Mouse (Mus musculus) left cerebral cortex, postnatal 25 days (tissue): ENCODE measurements around the gene Arid4b. TPM values are rescaled to one million over a fixed set of nuclear protein-coding genes. Genes with fewer than 3 reads are reported as not detected.
"Not testable (repeated sequence)": the region's sequence is repeated elsewhere in the genome, so short reads cannot be mapped to it uniquely, and the experiment has no call there.

Source experiments
- DNase-seq, 2 experiments: peaks; one replicate each; pipeline ENCODE4 v3.0.0; 2022; ENCODE audit warnings: low spot score in 2 of 2, mixed read lengths in 1 of 2
- intact Hi-C: fragments of 180-260 bp; cut with DNase I; formaldehyde crosslinking; loops from one replicate; pipeline ENCODE4 v1.15.1; 2025
- total RNA-seq, 2 experiments: library from RNA; stranded (reverse); gene quantifications; 2 replicates each; pipeline ENCODE4 v1.2.3; 2021

Arid4b gene
- total RNA-seq = 10 to 100 TPM; 46.1 to 50.5 TPM

DNA sequence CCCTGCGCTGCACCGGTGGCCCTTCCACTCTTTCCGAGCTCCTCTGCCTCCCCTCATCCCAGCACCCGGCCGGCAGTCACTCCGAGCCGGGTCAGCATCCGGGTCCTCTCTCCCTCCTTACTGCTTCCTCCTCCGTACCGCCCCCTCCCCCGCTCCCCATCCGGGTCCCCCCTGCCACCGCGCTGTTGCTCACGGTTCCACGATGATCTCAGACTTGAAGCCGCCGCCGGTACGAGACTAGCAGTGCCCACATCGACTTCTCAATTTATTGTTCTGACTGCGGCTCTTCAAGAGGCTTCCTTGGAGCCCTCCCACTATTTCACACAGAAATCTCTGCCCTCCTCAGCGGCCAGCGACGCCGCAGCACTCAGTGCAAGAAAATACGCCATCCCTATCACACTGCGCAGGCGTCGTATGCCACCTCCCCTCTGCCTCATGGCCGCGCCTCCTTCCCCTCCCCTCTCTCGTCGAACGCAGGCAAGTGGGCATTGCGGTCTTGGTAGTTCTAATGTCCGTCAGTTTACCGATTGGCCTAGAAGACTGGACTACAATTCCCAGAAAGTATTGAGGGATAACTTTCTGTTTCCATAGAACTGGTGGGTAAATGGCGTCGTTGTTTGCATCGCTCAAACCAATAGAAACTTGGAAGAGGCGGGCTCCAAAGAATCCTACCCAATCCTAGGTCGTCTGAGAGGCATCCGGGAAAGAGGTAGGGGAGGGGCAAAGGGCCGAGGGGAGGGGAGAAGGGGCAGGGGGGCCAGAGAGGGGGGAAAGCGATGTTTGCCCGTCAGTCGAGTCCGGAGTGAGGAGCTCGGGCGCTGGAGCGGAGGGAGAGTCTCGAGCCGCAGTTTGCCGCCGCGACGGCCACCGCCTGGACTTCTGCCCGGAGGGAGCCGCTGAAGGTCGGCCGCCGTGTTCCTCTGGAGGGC lies at the start of gene Arid4b, which contains the start of gene Ggps1:
Arid4b (plus strand) TSS at position 220 of the 929 bp plus-strand sequence.
Ggps1 (minus strand) TSS at position 476 of the 929 bp plus-strand sequence.
- peak; percentile 96 to 99 for DNase-seq
- intact Hi-C loops = loop anchor here (1.0 to 5.0 kb wide), 3 partner anchors 24 to 108 kb away; partner anchors contain the start of genes B3galnt2 and Tbce

DNA sequence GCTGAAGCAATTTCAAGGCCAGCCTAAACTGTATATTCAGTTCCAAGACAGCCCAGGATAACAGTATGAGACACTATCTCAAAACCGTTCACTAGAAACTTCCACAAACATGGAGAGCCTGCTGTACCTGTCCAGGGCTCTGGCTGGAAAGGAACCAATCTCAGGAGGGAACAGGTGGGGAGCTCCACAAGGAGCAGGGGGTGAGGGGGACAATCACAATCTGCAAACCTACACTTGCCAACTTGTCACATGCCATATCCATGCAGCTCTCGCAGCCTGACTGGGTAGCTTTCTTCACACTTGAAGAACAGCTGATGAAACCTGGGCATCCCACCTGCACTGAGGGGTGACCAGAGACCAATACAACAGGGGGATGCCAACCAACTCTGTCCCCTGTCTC lies 49.0 kb upstream of the Arid4b start:
- intact Hi-C loops = no loop called here
- no peak for DNase-seq

DNA sequence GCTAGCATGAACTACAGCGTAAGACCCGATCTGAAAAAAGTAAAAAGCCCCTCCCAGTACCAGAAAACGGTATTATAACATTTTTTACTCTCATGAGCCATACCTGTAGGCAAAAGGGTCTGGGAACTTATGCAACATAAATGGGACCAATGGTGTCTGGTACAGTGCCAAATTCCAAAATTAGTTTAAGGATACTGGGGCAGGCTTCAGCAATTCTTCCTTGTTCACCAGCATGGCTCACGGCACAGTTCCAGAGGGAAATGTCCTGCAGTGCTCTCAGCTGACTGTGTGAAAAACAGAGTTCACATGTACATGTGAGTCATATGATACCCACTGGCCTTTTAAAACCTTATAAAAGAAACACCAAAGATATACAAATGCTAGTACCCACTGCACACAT lies 48.5 kb upstream of the Arid4b start:
- DNase-seq = no peak

DNA sequence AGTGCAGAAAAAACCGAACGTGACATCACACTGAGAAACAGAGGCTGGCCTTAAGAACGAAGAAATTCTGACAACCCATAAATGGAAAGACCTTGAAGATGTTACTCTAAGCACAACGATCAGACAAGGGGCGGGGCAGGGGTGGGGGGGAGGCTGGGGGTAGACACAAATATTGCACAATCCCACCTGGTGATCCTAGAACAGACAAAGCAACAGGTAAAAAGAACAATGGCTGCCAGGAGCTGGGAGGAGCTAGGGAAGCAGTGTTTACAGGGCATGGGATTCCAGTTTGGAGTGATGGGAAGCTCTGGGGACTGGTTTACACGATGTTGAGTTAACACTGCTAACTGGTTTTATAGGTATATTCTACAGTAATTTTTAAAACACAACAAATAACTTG lies 47.4 kb upstream of the Arid4b start:
- DNase-seq = no peak
- intact Hi-C loops = no loop called here

More for the DNA sequence above, 48.5 kb upstream of the Arid4b start:
- intact Hi-C loops = no loop called here

DNA sequence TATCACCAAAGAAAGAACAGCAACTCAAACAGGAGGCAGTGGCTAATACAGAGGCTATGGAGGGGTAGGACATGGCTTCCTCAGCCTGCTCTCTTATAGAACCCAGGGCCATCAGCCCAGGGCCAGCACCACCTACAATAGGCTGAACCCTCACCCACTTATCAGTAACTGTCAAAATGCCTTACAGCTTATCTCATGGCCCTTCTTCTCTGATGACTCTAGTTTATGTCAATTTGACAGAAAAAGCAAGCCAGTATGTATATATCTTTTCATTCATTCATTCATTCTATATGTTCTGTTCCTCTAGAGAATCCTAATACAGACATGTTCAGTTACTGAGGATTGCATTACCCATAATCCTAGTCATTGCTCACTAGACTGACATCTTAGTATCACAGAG lies 44.7 kb upstream of the Arid4b start:
- DNase-seq = no peak

DNA sequence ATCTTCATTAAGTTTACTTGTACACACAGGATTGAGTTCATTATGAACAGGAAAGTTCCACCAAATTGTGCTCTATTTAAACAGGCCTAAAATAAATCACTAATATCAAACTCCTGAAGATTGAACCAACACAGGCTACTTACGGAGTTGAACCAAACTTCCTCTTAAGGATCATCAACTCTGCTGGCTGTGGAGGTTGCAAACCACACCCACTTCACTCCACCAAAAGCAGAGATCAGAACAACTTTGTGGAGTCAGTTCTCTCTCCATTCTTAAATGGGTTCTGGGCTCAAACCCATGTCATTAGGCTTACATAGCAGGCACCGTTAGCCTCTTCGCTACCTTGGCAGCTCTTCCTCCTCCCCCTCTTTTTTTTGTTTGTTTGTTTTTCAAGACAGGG lies 44.2 kb upstream of the Arid4b start:
- intact Hi-C loops = no loop called here
- DNase-seq = no peak

More for the DNA sequence above, 44.7 kb upstream of the Arid4b start:
- intact Hi-C loops = no loop called here

DNA sequence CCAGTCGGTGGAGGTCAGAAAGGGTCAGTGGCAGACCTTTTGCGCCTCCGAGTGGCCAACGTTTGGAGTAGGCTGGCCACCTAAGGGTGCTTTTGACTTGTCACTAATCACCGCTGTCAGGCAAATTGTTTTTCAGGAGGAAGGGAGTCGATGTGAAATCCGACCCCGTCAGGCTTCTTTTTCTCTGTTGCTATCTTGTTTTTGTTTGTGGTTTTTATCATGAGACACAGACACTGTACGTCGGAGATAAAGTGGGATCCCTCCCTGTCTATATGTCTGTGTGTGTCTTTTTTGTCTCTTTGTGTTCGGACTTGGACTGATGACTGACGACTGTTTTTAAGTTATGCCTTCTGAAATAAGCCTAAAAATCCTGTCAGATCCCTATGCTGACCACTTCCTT lies 41.6 kb upstream of the Arid4b start:
- intact Hi-C loops, DNase-seq: not testable (repeated sequence)

DNA sequence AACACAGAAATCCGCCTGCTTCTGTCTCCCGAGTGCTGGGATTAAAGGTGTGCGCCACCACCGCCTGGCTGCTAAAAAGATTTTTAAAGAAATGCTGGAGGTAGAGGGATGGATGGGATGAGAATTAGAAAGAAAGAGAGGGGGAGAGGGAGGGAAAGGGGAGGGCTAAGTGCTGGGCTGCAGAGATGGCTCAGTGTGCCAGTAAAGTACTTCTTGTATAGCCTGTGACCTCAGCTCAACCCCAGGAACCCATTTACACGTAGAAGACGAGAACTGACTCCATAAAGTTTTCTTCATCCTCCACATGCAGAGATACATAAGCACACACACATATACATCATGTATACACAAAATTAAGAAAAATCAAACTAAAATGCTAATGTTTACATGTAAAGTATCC lies 37.5 kb upstream of the Arid4b start:
- intact Hi-C loops = no loop called here
- no peak for DNase-seq

DNA sequence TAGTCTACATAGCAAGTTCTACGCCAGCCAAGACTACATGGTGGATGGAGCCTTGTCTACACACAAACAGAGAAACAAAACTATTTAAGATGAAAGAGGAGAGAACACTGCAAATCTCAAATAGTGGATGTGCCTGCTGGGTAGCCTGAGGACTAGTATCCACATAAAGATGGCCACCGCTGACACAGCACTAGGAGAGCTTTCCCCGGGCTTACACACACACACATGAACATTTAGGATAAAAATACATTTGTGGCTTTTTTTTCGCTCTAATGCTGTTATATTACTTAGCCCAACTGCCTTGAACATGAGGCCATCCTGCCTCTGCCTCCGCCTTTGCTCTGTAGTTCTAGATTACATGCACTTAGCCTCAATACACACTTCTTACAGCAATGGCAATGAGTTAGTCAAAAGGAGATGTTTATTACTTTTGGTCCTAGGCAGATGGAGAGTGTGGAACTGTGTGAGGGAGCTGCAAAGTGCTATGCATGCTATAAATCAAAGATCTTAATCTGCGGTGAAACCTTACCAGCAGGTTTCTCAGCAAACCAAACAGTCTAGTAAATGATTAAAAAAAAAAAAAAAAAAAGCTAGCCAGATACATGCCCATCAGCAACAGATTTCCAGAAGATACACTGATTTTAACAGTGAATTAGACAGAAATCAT lies 36.7 kb upstream of the Arid4b start:
- intact Hi-C loops = no loop called here
- no peak for DNase-seq

DNA sequence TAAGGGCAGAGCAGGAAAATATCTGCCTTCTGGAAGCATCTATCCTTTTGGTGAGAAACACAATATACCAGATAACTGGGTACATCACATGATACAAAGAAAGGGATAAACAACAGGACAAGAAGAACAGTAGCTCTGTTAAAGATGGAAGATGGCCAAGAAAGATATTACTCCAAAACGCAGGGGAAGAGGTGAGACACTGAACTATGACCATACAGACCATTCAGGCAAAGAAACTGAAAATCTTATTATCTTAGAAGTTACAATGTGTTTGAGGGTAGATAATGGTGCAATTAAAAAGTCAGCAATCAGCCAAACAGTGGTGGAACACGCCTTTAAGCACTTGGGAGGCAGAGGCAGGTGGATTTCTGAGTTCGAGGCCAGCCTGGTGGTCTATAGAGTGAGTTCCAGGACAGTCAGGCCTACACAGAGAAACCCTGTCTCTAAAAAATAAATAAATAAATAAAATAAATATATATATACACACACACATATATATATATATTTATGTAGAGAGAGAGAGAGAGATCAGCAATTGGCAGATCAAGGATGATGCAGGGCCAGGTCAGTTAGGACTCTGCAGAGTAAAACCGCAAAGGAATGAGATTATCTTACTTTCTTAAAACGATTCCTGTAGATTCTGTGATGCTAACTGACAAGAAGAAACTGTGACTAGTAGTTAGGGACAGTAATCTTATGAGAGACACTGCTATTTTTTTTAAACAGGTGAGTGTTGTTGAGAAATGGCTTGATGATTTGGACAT lies 29.5 kb upstream of the Arid4b start:
- intact Hi-C loops = no loop called here
- no peak for DNase-seq

DNA sequence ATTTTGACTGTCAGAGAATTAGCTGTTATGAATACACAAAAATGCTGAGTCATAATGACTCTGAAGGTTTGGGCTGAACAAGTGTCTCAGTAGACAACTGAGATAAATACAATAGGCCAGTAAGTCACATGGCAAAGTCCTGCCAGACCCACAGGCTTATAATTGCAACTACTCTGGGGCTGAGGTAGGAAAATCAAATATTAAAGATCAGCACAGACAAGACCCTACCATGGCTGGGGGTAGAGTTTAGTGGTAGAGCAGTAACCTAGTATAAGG lies 29.0 kb upstream of the Arid4b start:
- intact Hi-C loops = no loop called here
- no peak for DNase-seq

DNA sequence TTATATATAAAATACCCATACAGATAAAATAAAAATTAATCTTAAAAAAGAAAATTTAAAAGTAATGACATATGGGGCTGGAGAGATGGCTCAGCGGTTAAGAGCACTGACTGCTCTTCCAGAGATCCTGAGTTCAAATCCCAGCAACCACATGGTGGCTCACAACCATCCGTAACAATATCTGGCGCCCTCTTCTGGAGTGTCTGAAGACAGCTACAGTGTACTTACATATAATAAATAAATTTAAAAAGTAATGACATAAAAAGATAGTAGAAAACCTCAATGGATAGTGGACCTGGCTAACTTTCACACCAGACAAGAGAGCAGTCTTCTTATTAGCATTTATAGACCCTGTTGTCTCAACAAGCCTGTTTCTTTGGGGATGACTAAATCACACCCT lies 27.7 kb upstream of the Arid4b start:
- DNase-seq, intact Hi-C loops: not testable (repeated sequence)

DNA sequence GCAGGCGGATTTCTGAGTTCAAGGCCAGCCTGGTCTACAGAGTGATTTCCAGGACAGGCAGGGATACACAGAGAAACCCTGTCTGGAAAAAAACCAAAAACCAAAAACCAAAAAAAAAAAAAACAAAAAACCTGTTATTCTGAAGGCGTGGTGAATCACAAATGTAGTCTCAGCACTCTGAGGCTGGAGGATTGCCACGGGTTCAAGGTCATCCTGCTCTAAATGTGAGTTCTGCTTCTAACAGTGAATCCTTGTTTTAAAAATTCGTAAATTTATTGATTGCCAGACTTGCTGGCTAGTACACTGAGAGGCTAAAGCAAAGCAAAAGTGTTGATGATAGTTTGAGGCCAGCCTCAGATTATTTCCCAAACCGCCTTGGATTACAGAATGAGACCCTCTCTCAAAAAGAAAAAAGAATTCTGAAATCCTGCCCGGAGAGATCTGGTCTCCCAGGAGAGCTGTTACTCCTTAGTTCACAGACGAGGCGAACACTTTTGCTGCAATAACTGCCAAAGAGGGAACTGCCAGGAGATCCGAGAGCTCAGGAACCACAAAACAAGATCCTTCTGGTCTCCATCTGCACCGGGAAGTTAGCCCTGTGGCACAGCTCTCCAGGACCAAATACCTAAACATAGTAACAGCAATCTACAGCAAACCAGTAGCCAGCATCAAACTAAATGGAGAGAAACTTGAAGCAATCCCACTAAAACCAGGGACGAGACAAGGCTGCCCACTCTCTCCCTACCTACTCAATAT lies 27.0 kb upstream of the Arid4b start:
- intact Hi-C loops = no loop called here
- DNase-seq = no peak

DNA sequence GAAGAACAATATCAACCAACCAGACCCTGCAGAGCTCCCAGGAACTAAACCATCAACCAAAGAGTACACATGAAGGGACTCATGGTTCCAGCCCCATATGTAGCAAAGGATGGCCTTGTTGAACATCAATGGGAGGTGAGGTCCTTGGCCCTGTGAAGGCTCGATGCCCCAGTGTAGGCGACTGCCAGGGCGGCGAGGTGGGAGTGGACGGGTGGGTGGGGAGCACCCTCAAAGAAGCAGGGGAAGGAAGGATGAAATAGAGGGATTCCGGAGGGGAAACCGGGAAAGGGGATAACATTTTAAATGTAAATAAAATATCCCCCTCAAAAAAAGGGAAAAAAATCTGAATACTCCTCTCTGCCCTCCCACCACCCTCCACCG lies 24.1 kb upstream of the Arid4b start:
- peak; percentile 17 to 31 for DNase-seq
- intact Hi-C loops = loop anchor here (1.0 to 2.0 kb wide), 2 partner anchors 24 to 84 kb away; partner anchors contain the start of genes Arid4b, B3galnt2 and Ggps1

DNA sequence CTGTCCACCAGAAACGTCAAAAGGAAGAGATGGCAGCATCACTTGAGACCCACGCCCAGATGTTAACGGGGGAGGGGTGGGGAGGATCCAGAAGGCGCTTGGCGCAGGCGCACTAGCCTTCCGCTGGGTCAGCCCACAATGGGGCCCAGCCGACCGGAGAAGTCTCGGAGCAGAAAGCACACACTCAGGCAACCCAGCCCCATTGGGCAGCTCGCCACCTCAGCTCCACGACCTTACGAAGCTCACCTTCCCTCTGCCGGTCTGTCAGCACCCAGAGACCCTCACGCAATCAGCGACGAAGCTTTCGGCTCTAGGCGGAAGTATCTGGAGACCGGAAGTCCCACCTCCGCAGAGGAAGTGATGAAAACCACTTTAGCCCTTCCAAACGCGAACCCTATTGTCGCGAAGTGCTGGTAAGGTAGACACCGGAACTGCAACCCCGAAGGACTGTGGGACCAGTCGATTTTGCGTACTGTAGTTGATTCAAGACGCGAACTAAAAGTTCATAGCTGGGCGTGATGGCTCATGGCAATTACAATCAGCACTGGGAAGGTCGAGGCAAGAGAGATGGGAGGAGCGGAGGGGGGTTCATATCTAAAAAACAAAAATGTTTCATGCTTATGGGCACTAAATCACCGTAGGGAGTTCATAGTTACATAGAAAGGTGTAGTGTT lies 23.6 kb upstream of the Arid4b start, which contains the start of gene Tbce:
Tbce (minus strand) TSS at position 347 of the 674 bp plus-strand sequence.
- intact Hi-C loops = loop anchor here (1.0 to 2.0 kb wide), 2 partner anchors 24 to 85 kb away; partner anchors contain the start of genes Arid4b, B3galnt2 and Ggps1
- peak; percentile 95 to 96 for DNase-seq

DNA sequence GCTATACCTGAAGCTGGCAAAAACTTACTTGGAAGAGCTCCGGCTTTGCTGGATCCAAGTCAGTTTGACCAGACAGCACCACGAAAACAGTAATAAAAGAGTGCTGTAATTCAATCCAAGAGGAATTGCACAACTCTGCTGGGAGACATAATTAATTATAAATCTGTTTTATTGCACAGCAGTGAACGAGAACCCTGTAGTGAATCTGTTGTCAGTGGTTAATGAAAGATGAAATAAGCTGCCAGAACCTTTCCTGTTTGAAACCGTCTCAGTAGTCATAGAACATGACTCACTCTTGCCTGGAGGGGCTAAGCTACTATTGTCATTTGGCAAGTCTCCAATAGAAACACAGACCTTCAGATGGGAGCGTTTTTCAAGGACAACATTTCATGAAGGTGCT lies 22.8 kb upstream of the Arid4b start:
- DNase-seq = no peak
- intact Hi-C loops = no loop called here

DNA sequence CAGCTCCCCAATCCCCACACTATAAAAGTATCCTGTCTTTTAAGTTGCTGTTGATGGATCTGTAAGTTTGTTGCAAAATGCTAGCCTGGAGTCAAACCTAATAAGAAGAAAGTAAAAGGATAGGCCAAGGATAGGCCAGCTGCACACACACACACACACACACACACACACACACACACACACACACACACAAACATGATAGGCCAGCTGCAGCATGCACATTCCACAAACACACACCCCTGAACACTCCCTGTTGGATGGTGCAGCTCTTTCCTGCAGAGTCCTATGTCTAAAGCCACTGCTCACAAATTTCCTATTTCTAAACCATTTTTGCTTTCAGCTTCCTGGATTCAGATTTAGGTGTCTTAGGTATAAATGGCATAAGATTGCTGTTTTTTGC lies 19.2 kb upstream of the Arid4b start:
- DNase-seq = no peak
- intact Hi-C loops = no loop called here

DNA sequence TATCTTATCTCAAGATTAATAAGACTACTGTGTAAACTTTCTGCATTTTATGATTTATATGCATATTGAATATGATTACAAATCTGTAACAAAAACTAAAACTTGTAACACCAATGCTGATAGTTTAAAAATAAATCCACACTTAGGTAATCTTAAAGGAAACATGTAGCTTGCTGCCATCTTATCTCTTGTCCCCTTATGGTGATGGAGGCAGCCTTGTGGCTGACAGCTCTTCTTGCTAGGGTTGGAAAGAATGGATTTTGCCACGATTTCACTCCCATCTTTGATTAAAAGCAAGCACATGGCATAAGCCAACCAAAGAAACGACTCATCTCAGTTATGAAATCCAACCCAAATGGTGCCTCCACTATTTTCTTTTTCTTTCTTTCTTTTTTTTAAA lies 18.5 kb upstream of the Arid4b start:
- intact Hi-C loops = no loop called here
- DNase-seq = no peak

DNA sequence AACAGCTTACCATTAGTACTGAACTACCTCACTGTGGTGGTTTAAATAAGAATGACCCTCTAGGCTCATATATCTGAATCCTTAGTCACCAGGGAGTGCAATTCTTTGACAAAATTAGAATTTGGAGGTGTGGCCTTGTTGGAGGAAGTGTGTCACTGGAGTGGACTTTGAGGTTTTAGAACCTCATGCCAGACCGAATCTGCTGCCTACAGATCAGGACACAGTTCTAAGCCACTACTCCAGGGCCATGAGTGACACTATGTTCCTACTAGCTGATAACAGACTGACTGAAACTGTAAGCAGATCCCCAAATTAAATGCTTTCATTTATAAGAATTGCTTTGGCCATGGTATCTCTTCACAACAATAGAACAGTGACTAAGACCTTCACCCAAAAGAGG lies 13.2 kb upstream of the Arid4b start:
- intact Hi-C loops = no loop called here
- DNase-seq = no peak
